Mouse (Mus musculus): ENCODE results near the gene Myo18b.

- no peak for TF ChIP-seq ZC3H11A (IDR thresholded peaks at IDR 0.05; ENCODE audit: low read depth, low read length)
- no peak for TF ChIP-seq RCOR1 (conservative IDR thresholded peaks at IDR 0.05; ENCODE audit: low read depth, low read length)
- no peak for TF ChIP-seq CTCF (conservative IDR thresholded peaks at IDR 0.05 in 1 of 2, IDR thresholded peaks at IDR 0.05 in 1 of 2; ENCODE audit: low read depth in 2 of 2, low read length in 2 of 2)
Observed at GRCm38 (mm10) chr5:112790376-112791111, 105.6 kb downstream of the Myo18b start.
